Mouse (Mus musculus): ENCODE results near the gene Ccdc24.

DNA sequence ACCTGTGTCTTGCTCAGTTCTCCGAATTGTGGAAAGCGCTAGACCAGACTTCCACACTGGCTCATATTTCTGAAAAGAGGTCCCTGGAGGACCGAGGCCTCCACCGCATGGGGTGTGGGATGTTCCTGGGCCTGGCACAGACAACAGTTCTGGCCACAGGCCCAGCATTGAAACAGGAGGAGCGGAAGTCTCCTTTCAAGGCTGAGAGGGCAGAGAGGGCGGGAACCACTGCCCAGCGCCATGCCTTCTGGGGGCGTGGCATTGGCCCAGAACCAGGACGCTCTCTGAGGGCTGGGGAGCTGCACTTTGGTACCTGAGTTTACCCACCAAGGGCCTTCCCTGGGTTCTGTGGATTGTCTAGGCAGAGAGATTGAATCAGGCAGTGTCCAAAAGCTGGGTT, 6.3 kb downstream of the Ccdc24 start:
- TF ChIP-seq EP300 (IDR thresholded peaks at IDR 0.05; ENCODE audit: low read depth in 1 of 2, low read length in 2 of 2) (no peak), POLR2A (IDR thresholded peaks at IDR 0.05; ENCODE audit: control insufficient read depth in 1 of 2, insufficient read depth in 1 of 2, low read depth in 1 of 2, low read length in 2 of 2, poor library complexity in 1 of 2) (no peak), CTCF (IDR thresholded peaks at IDR 0.05 in 2 of 3, conservative IDR thresholded peaks at IDR 0.05 in 1 of 3; ENCODE audit: control insufficient read depth in 1 of 3, insufficient read depth in 1 of 3, low read depth in 2 of 3, low read length in 3 of 3, poor library complexity in 1 of 3, severe bottlenecking in 1 of 3) (no peak), USF1 (IDR thresholded peaks at IDR 0.05; ENCODE audit: low read depth, low read length) (no peak)

Measured in MEL (cell line).